Mouse (Mus musculus): Measurements from ENCODE around the gene Ddx58. TPM values are rescaled to one million over a fixed set of nuclear protein-coding genes. Genes with fewer than 3 reads are reported as not detected.

The Ddx58 gene
- polyA plus RNA-seq, 1 experiment = 22.2 TPM

GRCm38 (mm10) chr4:40238483-40239408 is 882 bp downstream of the Ddx58 start:
- peak in 1 of 2 experiments; percentile 57 for DNase-seq (ENCODE audit: low read depth in 1 of 2, low spot score in 2 of 2)

GRCm38 (mm10) chr4:40236829-40237228 is 2.8 kb downstream of the Ddx58 start:
- H3K4me3 ChIP-seq (ENCODE audit: extremely low read depth, insufficient read depth, insufficient read length) = no peak overlapping the region
- H3K4me1 ChIP-seq (ENCODE audit: control insufficient read depth, insufficient read depth, insufficient read length) = peaks cover 15% of the 10 kb centered on the region; the same call in 1 of the 2 replicates
- WGBS = 28% methylated on average over 4 of the region's 4 CpGs
- peaks cover 6% of the 10 kb centered on the region; the same call in 1 of the 2 replicates for H3K36me3 ChIP-seq (ENCODE audit: control insufficient read depth, insufficient read depth, low read length)
- no peak for DNase-seq (ENCODE audit: low read depth in 1 of 2, low spot score in 2 of 2)
- no peaks in the 10 kb centered on the region for H3K27me3 ChIP-seq (ENCODE audit: control insufficient read depth, insufficient read depth, low read length)
- TF ChIP-seq CTCF (IDR thresholded peaks at IDR 0.05; ENCODE audit: extremely low read depth, insufficient read depth, insufficient read length, insufficient replicate concordance) (no peak), POLR2A (IDR thresholded peaks at IDR 0.05; ENCODE audit: low read depth, low read length) (no peak)
- H3K27ac ChIP-seq (ENCODE audit: insufficient read depth, low read length) = peak overlapping the region; percentile 71

More at GRCm38 (mm10) chr4:40238483-40239408, 882 bp downstream of the Ddx58 start:
- H3K27me3 ChIP-seq (ENCODE audit: control insufficient read depth, insufficient read depth, low read length) = no peaks in the 10 kb centered on the region
- WGBS = 0% methylated on average over 17 of the region's 17 CpGs
- TF ChIP-seq POLR2A (IDR thresholded peaks at IDR 0.05; ENCODE audit: low read depth, low read length) (no peak), CTCF (IDR thresholded peaks at IDR 0.05; ENCODE audit: extremely low read depth, insufficient read depth, insufficient read length, insufficient replicate concordance) (no peak)
- peak overlapping the region; percentile 99 for H3K4me3 ChIP-seq (ENCODE audit: extremely low read depth, insufficient read depth, insufficient read length)
- H3K36me3 ChIP-seq (ENCODE audit: control insufficient read depth, insufficient read depth, low read length) = peaks cover 6% of the 10 kb centered on the region; the same call in 1 of the 2 replicates
- H3K4me1 ChIP-seq (ENCODE audit: control insufficient read depth, insufficient read depth, insufficient read length) = peaks cover 15% of the 10 kb centered on the region; the same call in 1 of the 2 replicates
- peak overlapping the region; percentile 97 for H3K27ac ChIP-seq (ENCODE audit: insufficient read depth, low read length)

- peaks cover 11% of the 10 kb centered on the region for H3K36me3 ChIP-seq (ENCODE audit: control insufficient read depth, insufficient read depth, low read length)
- no peak for TF ChIP-seq CTCF (IDR thresholded peaks at IDR 0.05; ENCODE audit: extremely low read depth, insufficient read depth, insufficient read length, insufficient replicate concordance)
- no peak for TF ChIP-seq POLR2A (IDR thresholded peaks at IDR 0.05; ENCODE audit: low read depth, low read length)
- no peak for DNase-seq (ENCODE audit: low read depth in 1 of 2, low spot score in 2 of 2)
- H3K4me3 ChIP-seq (ENCODE audit: extremely low read depth, insufficient read depth, insufficient read length) = no peak overlapping the region
- peaks cover 9% of the 10 kb centered on the region; the same call in 1 of the 2 replicates for H3K4me1 ChIP-seq (ENCODE audit: control insufficient read depth, insufficient read depth, insufficient read length)
- no peak overlapping the region for H3K27ac ChIP-seq (ENCODE audit: insufficient read depth, low read length)
- no peaks in the 10 kb centered on the region for H3K27me3 ChIP-seq (ENCODE audit: control insufficient read depth, insufficient read depth, low read length)
- 86% methylated on average over 6 of the region's 6 CpGs for WGBS
Observed at GRCm38 (mm10) chr4:40234256-40234655, 5.4 kb downstream of the Ddx58 start.

- Histone ChIP-seq H3K36me3 (ENCODE audit: control insufficient read depth, insufficient read depth, low read length) (peaks cover 13% of the 10 kb centered on the region), H3K4me1 (ENCODE audit: control insufficient read depth, insufficient read depth, insufficient read length) (peaks cover 6% of the 10 kb centered on the region; the same call in 1 of the 2 replicates), H3K4me3 (ENCODE audit: extremely low read depth, insufficient read depth, insufficient read length) (no peak overlapping the region), H3K27ac (ENCODE audit: insufficient read depth, low read length) (no peak overlapping the region), H3K27me3 (ENCODE audit: control insufficient read depth, insufficient read depth, low read length) (no peaks in the 10 kb centered on the region)
- 85% methylated on average over 7 of the region's 7 CpGs for WGBS
- no peak for TF ChIP-seq POLR2A (IDR thresholded peaks at IDR 0.05; ENCODE audit: low read depth, low read length)
- TF ChIP-seq CTCF (IDR thresholded peaks at IDR 0.05; ENCODE audit: extremely low read depth, insufficient read depth, insufficient read length, insufficient replicate concordance) = no peak
- no peak for DNase-seq (ENCODE audit: low read depth in 1 of 2, low spot score in 2 of 2)
Observed at GRCm38 (mm10) chr4:40233062-40233664, 6.5 kb downstream of the Ddx58 start.

DNA sequence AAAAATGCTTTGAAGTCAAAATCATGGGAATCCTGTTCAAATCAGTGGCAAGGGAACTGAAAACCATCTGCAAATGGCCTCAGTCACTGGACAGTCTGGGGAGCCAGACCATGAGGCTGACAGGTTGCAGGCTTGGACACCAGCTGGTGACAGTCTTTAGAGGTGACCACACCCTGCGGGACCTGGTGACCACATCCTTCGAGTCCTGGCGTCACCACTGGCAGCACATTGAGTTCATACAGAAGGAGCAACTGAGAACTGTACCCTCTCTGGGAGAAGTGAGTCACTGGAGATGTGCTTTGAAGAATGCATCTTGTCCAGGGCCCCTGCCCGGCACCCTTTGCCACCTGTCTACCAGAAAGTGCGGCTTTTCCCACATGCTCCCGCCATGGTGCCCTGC is 9.9 kb downstream of the Ddx58 start:
- no peaks in the 10 kb centered on the region for H3K27me3 ChIP-seq (ENCODE audit: control insufficient read depth, insufficient read depth, low read length)
- no peak for DNase-seq (ENCODE audit: low read depth in 1 of 2, low spot score in 2 of 2)
- peaks cover 27% of the 10 kb centered on the region for H3K36me3 ChIP-seq (ENCODE audit: control insufficient read depth, insufficient read depth, low read length)
- no peak overlapping the region for H3K27ac ChIP-seq (ENCODE audit: insufficient read depth, low read length)
- WGBS = 89% methylated on average over 6 of the region's 6 CpGs
- TF ChIP-seq CTCF (IDR thresholded peaks at IDR 0.05; ENCODE audit: extremely low read depth, insufficient read depth, insufficient read length, insufficient replicate concordance) (no peak), POLR2A (IDR thresholded peaks at IDR 0.05; ENCODE audit: low read depth, low read length) (no peak)
- H3K4me1 ChIP-seq (ENCODE audit: control insufficient read depth, insufficient read depth, insufficient read length) = no peaks in the 10 kb centered on the region
- no peak overlapping the region for H3K4me3 ChIP-seq (ENCODE audit: extremely low read depth, insufficient read depth, insufficient read length)

- DNase-seq (ENCODE audit: low read depth in 1 of 2, low spot score in 2 of 2) = no peak
- H3K4me1 ChIP-seq (ENCODE audit: control insufficient read depth, insufficient read depth, insufficient read length) = no peaks in the 10 kb centered on the region
- H3K27me3 ChIP-seq (ENCODE audit: control insufficient read depth, insufficient read depth, low read length) = no peaks in the 10 kb centered on the region
- no peak overlapping the region for H3K27ac ChIP-seq (ENCODE audit: insufficient read depth, low read length)
- TF ChIP-seq POLR2A (IDR thresholded peaks at IDR 0.05; ENCODE audit: low read depth, low read length) = no peak
- no peak for TF ChIP-seq CTCF (IDR thresholded peaks at IDR 0.05; ENCODE audit: extremely low read depth, insufficient read depth, insufficient read length, insufficient replicate concordance)
- H3K36me3 ChIP-seq (ENCODE audit: control insufficient read depth, insufficient read depth, low read length) = peaks cover 31% of the 10 kb centered on the region
- 95% methylated on average over 7 of the region's 7 CpGs for WGBS
- H3K4me3 ChIP-seq (ENCODE audit: extremely low read depth, insufficient read depth, insufficient read length) = no peak overlapping the region
Observed at GRCm38 (mm10) chr4:40227886-40228285, 11.7 kb downstream of the Ddx58 start.

Data from spleen, adult 2 months (tissue).